Mouse (Mus musculus): Measurements from ENCODE around the gene Acad12. TPM values are rescaled to one million over a fixed set of nuclear protein-coding genes. Genes with fewer than 3 reads are reported as not detected.
A peak's percentile ranks its signal among the peaks of the same experiment; 100 is the strongest.
"Not testable (repeated sequence)": the region's sequence is repeated elsewhere in the genome, so short reads cannot be mapped to it uniquely, and the experiment has no call there.

The Acad12 gene
- polyA plus RNA-seq, 1 experiment from 2014 or later = 6.4 TPM

DNA sequence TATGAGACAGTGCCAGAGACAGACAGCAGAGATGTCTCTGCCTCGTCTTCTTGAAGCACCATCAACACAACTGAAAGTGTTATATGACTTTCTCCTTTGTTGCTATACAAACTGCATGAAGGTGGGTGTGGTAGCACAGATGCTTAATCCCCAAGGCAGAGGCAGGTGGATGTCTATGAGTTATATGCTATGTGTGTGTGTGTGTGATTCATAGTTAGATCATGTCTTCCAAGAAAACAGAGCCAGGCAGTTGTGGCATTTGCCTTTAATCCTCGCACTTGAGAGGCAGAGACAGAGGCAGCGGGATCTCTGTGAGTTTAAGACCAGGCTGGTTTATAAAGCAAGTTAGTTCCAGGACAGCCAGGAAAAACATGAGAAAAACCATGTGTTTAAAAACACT, 4.5 kb upstream of the Acad12 start:
- DNase-seq (ENCODE audit: low spot score) (no peak), ATAC-seq (no peak)
- Histone ChIP-seq H3K27ac (ENCODE audit: low read length) (no peak overlapping the region), H3K4me1 (ENCODE audit: insufficient read depth, low read depth, low read length) (peaks cover 6% of the 10 kb centered on the region; the same call in 1 of the 2 replicates), H3K4me2 (replicated peaks; ENCODE audit: low read depth, low read length) (no peak overlapping the region), H3K36me3 (ENCODE audit: insufficient read depth, low read length) (no peaks in the 10 kb centered on the region), H3K9ac (replicated peaks; ENCODE audit: low read depth) (no peak overlapping the region), H3K27me3 (replicated peaks; ENCODE audit: insufficient read depth, low read length) (no peaks in the 10 kb centered on the region), H3K9me3 (ENCODE audit: low read length) (no peaks in the 10 kb centered on the region), H3K4me3 (ENCODE audit: low read depth, low read length) (no peak overlapping the region)
- TF ChIP-seq CTCF (IDR thresholded peaks at IDR 0.05) = no peak
- no peak for TF ChIP-seq EP300 (IDR thresholded peaks at IDR 0.05)
- 81% methylated on average over 3 of the region's 3 CpGs for WGBS

DNA sequence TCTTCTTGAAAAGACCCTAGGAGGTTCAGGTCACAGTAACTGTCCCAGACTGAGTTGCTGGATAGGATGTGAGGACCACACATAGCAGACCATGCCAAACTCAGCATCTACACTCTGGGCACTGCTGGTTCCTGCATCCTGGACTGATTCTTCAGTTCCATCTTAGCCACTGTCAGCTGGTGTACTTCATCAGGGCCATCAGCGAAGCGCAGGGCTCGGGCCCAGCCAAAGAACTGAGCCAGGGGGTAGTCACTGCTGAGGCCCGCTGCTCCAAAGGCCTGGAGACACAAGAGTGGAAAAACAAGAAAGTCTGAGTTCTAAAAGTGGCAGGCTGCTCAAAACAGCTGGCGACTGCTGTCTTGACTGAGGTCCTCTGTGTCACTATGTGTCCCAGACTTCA, 2.4 kb upstream of the Acad12 start:
- no peak overlapping the region for H3K4me2 ChIP-seq (replicated peaks; ENCODE audit: low read depth, low read length)
- no peak for ATAC-seq
- no peaks in the 10 kb centered on the region for H3K27me3 ChIP-seq (replicated peaks; ENCODE audit: insufficient read depth, low read length)
- no peaks in the 10 kb centered on the region for H3K9me3 ChIP-seq (ENCODE audit: low read length)
- 88% methylated on average over 5 of the region's 5 CpGs for WGBS
- no peak overlapping the region for H3K4me3 ChIP-seq (ENCODE audit: low read depth, low read length)
- H3K9ac ChIP-seq (replicated peaks; ENCODE audit: low read depth) = no peak overlapping the region
- no peaks in the 10 kb centered on the region for H3K36me3 ChIP-seq (ENCODE audit: insufficient read depth, low read length)
- H3K27ac ChIP-seq (ENCODE audit: low read length) = no peak overlapping the region
- peaks cover 6% of the 10 kb centered on the region; the same call in 1 of the 2 replicates for H3K4me1 ChIP-seq (ENCODE audit: insufficient read depth, low read depth, low read length)
- no peak for TF ChIP-seq CTCF (IDR thresholded peaks at IDR 0.05)
- TF ChIP-seq EP300 (IDR thresholded peaks at IDR 0.05) = no peak
- DNase-seq (ENCODE audit: low spot score) = no peak

DNA sequence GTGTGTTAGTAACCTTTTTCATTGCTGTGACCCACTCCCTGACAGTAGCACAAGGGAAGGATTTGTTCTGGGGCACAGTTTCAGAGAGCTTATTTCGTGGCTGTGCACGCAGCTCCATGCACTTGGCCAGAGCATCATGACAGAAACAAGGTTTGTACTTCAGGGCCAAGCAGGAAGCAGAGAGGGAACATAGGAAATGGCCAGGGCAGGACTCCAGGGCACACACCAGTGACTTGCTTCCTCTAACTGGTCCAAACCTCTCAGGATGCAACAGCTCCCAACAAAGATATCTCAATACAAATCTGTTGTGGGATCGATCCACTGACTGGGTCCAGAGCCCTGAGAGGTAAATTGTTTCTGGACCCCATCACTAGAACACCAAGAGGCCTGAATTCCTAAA, 3.8 kb downstream of the Acad12 start:
- not testable (repeated sequence) for H3K27me3 ChIP-seq (replicated peaks; ENCODE audit: insufficient read depth, low read length); H3K9me3 ChIP-seq (ENCODE audit: low read length); H3K36me3 ChIP-seq (ENCODE audit: insufficient read depth, low read length); H3K4me2 ChIP-seq (replicated peaks; ENCODE audit: low read depth, low read length); H3K9ac ChIP-seq (replicated peaks; ENCODE audit: low read depth); H3K4me3 ChIP-seq (ENCODE audit: low read depth, low read length); H3K4me1 ChIP-seq (ENCODE audit: insufficient read depth, low read depth, low read length); H3K27ac ChIP-seq (ENCODE audit: low read length)
- peak; percentile 42; the same call in 1 of the 2 replicates for TF ChIP-seq EP300 (IDR thresholded peaks at IDR 0.05)
- peak; percentile 26 for DNase-seq (ENCODE audit: low spot score)
- peak; percentile 18; the same call in 1 of the 2 replicates for ATAC-seq
- 66% methylated on average over 3 of the region's 3 CpGs for WGBS

DNA sequence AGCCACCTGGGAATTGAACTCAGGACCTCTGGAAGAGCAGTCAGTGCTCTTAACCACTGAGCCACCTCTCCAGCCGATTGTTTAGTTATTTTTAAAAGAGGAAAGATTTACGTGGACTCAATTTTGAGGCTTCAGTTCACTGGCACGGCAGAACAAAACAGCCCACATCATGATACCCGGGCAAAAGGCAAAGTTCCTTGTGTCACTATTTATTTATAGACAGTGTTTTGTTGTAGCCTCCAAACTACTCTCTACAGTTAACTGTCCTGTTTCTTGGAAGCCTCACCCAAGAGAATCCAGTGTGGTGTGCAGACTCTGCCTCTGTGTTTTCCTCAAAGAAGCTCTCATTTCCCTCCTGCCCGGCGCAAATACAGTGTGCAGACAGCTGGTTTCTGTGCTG, 6.7 kb downstream of the Acad12 start:
- TF ChIP-seq EP300 (IDR thresholded peaks at IDR 0.05) (no peak), CTCF (IDR thresholded peaks at IDR 0.05) (no peak)
- no peak for DNase-seq (ENCODE audit: low spot score)
- Histone ChIP-seq H3K27me3 (replicated peaks; ENCODE audit: insufficient read depth, low read length) (no peaks in the 10 kb centered on the region), H3K36me3 (ENCODE audit: insufficient read depth, low read length) (no peaks in the 10 kb centered on the region), H3K4me3 (ENCODE audit: low read depth, low read length) (no peak overlapping the region), H3K4me2 (replicated peaks; ENCODE audit: low read depth, low read length) (no peak overlapping the region), H3K9ac (replicated peaks; ENCODE audit: low read depth) (no peak overlapping the region), H3K4me1 (ENCODE audit: insufficient read depth, low read depth, low read length) (no peaks in the 10 kb centered on the region), H3K27ac (ENCODE audit: low read length) (no peak overlapping the region), H3K9me3 (ENCODE audit: low read length) (no peaks in the 10 kb centered on the region)
- ATAC-seq = no peak
- 75% methylated on average over 6 of the region's 6 CpGs for WGBS

DNA sequence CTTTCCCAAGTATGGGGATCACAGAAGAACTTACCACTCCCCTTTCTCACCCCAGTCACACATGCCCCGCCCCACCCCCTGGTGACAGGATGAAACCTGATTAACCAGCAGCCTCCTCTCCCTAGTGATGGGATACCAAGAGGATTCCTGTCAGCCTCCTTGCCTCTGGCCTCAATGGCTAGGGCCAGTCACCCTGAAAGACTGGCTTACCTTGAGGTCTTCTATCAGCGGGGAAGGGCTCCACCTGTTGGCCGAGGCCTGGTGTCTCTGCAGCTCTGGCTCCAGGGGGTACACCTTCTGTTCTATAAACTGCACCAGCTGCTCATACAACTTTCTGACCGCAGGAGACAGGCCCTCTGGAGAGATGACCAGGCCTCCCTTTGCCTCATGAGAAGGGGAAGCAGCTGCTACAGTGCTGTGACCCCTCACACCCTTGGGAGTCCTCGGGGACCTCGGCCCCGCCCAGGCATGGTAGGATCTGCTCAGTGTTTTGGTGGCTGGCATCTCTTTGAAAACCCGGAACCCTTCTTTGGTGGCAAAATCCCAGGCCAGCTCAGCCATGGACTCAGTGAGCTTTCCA, 9.1 kb downstream of the Acad12 start:
- TF ChIP-seq CTCF (IDR thresholded peaks at IDR 0.05) = peak; percentile 36
- not testable (repeated sequence) for H3K27ac ChIP-seq (ENCODE audit: low read length); H3K9me3 ChIP-seq (ENCODE audit: low read length); ATAC-seq; H3K36me3 ChIP-seq (ENCODE audit: insufficient read depth, low read length); H3K27me3 ChIP-seq (replicated peaks; ENCODE audit: insufficient read depth, low read length); H3K4me3 ChIP-seq (ENCODE audit: low read depth, low read length); H3K9ac ChIP-seq (replicated peaks; ENCODE audit: low read depth); H3K4me2 ChIP-seq (replicated peaks; ENCODE audit: low read depth, low read length); DNase-seq (ENCODE audit: low spot score); H3K4me1 ChIP-seq (ENCODE audit: insufficient read depth, low read depth, low read length)
- 45% methylated on average over 6 of the region's 8 CpGs for WGBS

DNA sequence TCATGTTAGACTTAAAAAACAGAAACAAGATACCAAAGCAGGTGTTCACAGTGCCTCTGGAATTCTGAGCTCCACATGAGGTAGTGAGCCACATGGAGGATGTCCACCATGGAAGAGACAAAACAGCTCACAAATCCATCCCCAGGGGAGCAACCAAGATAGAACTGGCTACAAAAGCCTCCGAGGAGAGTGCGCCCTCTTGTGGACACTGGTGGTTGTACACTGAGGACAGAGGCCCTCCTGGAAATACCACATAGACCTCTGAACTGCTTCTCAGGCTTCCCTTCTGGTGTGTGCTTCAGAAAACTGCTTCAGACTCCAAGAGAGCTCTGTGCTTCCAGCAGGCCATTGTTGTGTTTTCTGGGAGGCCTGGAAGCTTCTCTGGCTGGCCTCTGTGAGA, 12.6 kb downstream of the Acad12 start:
- TF ChIP-seq EP300 (IDR thresholded peaks at IDR 0.05) (no peak), CTCF (IDR thresholded peaks at IDR 0.05) (peak; percentile 92)
- WGBS = 0% methylated on average over 2 of the region's 2 CpGs
- no peaks in the 10 kb centered on the region; the same call in 1 of the 2 replicates for H3K4me1 ChIP-seq (ENCODE audit: insufficient read depth, low read depth, low read length)
- ATAC-seq (0 out of 2 replicates have a peak, but pooled peaks have one; percentile 47), DNase-seq (ENCODE audit: low spot score) (peak; percentile 80)
- no peak overlapping the region for H3K9ac ChIP-seq (replicated peaks; ENCODE audit: low read depth)
- no peaks in the 10 kb centered on the region for H3K9me3 ChIP-seq (ENCODE audit: low read length)
- no peak overlapping the region for H3K27ac ChIP-seq (ENCODE audit: low read length)
- H3K4me3 ChIP-seq (ENCODE audit: low read depth, low read length) = no peak overlapping the region
- no peak overlapping the region for H3K4me2 ChIP-seq (replicated peaks; ENCODE audit: low read depth, low read length)
- H3K36me3 ChIP-seq (ENCODE audit: insufficient read depth, low read length) = no peaks in the 10 kb centered on the region
- H3K27me3 ChIP-seq (replicated peaks; ENCODE audit: insufficient read depth, low read length) = no peaks in the 10 kb centered on the region

DNA sequence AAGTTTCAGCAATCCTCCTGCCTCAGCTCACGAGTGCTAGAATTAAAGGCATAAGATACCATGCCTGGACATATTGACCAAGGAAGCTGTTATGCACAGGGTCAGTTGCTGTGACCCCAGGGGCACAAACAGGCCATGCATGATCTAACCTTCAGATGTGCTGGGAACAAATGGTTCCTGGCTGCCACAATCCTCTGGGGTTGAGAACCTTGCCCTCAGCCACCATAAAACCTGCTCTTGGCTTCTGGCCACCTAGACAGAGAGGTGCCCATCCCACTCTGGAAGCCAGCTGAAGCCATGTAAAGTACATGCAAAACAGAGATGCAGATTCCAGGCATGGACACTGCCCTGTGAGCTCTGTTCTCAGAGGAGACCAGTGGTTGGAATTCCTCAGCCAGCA, 14.9 kb downstream of the Acad12 start:
- not testable (repeated sequence) for H3K36me3 ChIP-seq (ENCODE audit: insufficient read depth, low read length); H3K27me3 ChIP-seq (replicated peaks; ENCODE audit: insufficient read depth, low read length); H3K27ac ChIP-seq (ENCODE audit: low read length); H3K9ac ChIP-seq (replicated peaks; ENCODE audit: low read depth); H3K4me2 ChIP-seq (replicated peaks; ENCODE audit: low read depth, low read length); H3K9me3 ChIP-seq (ENCODE audit: low read length); H3K4me1 ChIP-seq (ENCODE audit: insufficient read depth, low read depth, low read length); DNase-seq (ENCODE audit: low spot score); H3K4me3 ChIP-seq (ENCODE audit: low read depth, low read length); ATAC-seq
- WGBS = 67% methylated on average over 1 of the region's 1 CpGs
